Mouse (Mus musculus) kidney, postnatal 0 days (tissue): ENCODE data around the gene Zfp764. TPM values are rescaled to one million over a fixed set of nuclear protein-coding genes. Genes with fewer than 3 reads are reported as not detected.
"Not testable (repeated sequence)": the region's sequence is repeated elsewhere in the genome, so short reads cannot be mapped to it uniquely, and the experiment has no call there.

Experiments used
- ATAC-seq: fragments of 200-750 bp; cut with Nextera tagmentation; replicated peaks from 2 replicates; pipeline ENCODE4 v1.8.0; 2017; ENCODE audit warnings: low read depth, moderate number of reproducible peaks, moderate TSS enrichment, moderate library complexity; ENCODE audit not compliant: low FRiP score
- DNase-seq: peaks from one replicate; pipeline ENCODE4 v3.0.0-alpha.2; 2016; ENCODE audit warnings: low spot score
- H3K27ac ChIP-seq: fragments of 300-500 bp; sonication (generic); 2 replicates; pipeline ENCODE4 v1.5.1; 2014; ENCODE audit warnings: mild to moderate bottlenecking
- H3K27me3 ChIP-seq: fragments of 300-500 bp; sonication (generic); 2 replicates; pipeline ENCODE4 v1.6.1; 2014; ENCODE audit warnings: low read length, mixed read lengths; ENCODE audit not compliant: insufficient read depth
- H3K36me3 ChIP-seq: fragments of 300-500 bp; sonication (generic); 2 replicates; pipeline ENCODE4 v1.6.1; 2014; ENCODE audit warnings: low read length, mixed read lengths; ENCODE audit not compliant: insufficient read depth
- H3K4me1 ChIP-seq: fragments of 300-500 bp; sonication (generic); replicated peaks from 2 replicates; pipeline ENCODE4 v1.6.1; 2014; ENCODE audit warnings: antibody characterized with exemption, low read length, mixed read lengths; ENCODE audit not compliant: insufficient read depth
- H3K4me2 ChIP-seq: fragments of 300-500 bp; sonication (generic); 2 replicates; pipeline ENCODE4 v1.6.1; 2014; ENCODE audit warnings: mild to moderate bottlenecking, low read length, moderate library complexity, mixed read lengths
- H3K4me3 ChIP-seq: fragments of 300-500 bp; sonication (generic); replicated peaks from 2 replicates; pipeline ENCODE4 v1.5.1; 2014; ENCODE audit warnings: low read depth, low read length
- H3K9ac ChIP-seq: fragments of 300-500 bp; sonication (generic); 2 replicates; pipeline ENCODE4 v1.6.1; 2014; ENCODE audit warnings: low read depth, low read length
- H3K9me3 ChIP-seq: fragments of 300-500 bp; sonication (generic); replicated peaks from 2 replicates; pipeline ENCODE4 v1.6.1; 2016; ENCODE audit warnings: low read length, inconsistent platforms, mixed read lengths
- CTCF ChIP-seq: IDR thresholded peaks from 2 replicates; pipeline ENCODE4 v1.5.1; 2016; ENCODE audit warnings: antibody characterized with exemption, low read depth, mild to moderate bottlenecking, moderate library complexity
- WGBS: fragments of 180-500 bp; shearing (Covaris S2); extraction: QIAGEN DNeasy Blood & Tissue Kit; methylation state at CpG from one replicate; pipeline ENCODE4 v1.1.7; 2014; 5-methylcytosine and 5-hydroxymethylcytosine counted together
- polyA plus RNA-seq: library from polyadenylated mRNA; unstranded; fragments of >200 nt; fragmentation: Nextera tagmentation; extraction: Ambion mirVana; gene quantifications from 2 replicates; pipeline ENCODE4 v1.2.1, GENCODE M21; 2015

Gene Zfp764
- polyA plus RNA-seq: 5.6 and 6.7 TPM in 2 replicates

- DNase-seq: peak; percentile 96
- 3% methylated on average over 40 of the region's 40 CpGs for WGBS
These were observed at the start of gene Zfp764 for GRCm38 (mm10) chr7:127406002-127406987. TSS of gene Zfp764 (minus strand) at chr7:127406822.

GRCm38 (mm10) chr7:127454905-127455304 lies 48.3 kb upstream of the Zfp764 start:
- H3K9me3 ChIP-seq: no peaks in the 10 kb centered on the region
- H3K27me3 ChIP-seq: no peaks in the 10 kb centered on the region
- no peak overlapping the region for H3K4me3 ChIP-seq
- no peak for TF ChIP-seq CTCF
- peaks cover 20% of the 10 kb centered on the region; the same call in 1 of the 2 replicates for H3K36me3 ChIP-seq
- 91% methylated on average over 7 of the region's 7 CpGs for WGBS
- no peak overlapping the region for H3K4me2 ChIP-seq
- H3K27ac ChIP-seq: no peak overlapping the region
- ATAC-seq (no peak), DNase-seq (no peak)
- peaks cover 12% of the 10 kb centered on the region for H3K4me1 ChIP-seq
- no peak overlapping the region for H3K9ac ChIP-seq

More at GRCm38 (mm10) chr7:127406002-127406987, at the start of gene Zfp764:
- H3K4me3 ChIP-seq: peak within 1 kb of the TSS; percentile 38
- not testable (repeated sequence) for H3K9me3 ChIP-seq, H3K36me3 ChIP-seq, H3K27me3 ChIP-seq, H3K4me1 ChIP-seq
- H3K27ac ChIP-seq: peak within 1 kb of the TSS; percentile 78
- H3K9ac ChIP-seq: peak within 1 kb of the TSS; percentile 59
- peak; percentile 88 for ATAC-seq
- peak within 1 kb of the TSS; percentile 68 for H3K4me2 ChIP-seq
- peak; percentile 88 for TF ChIP-seq CTCF

GRCm38 (mm10) chr7:127453056-127453455 lies 46.4 kb upstream of the Zfp764 start:
- ATAC-seq (no peak), DNase-seq (no peak)
- WGBS: 93% methylated on average over 2 of the region's 2 CpGs
- Histone ChIP-seq H3K4me1 (peaks cover 17% of the 10 kb centered on the region), H3K27me3 (no peaks in the 10 kb centered on the region), H3K4me2 (no peak overlapping the region), H3K27ac (no peak overlapping the region), H3K36me3 (peaks cover 15% of the 10 kb centered on the region; the same call in 1 of the 2 replicates), H3K9me3 (no peaks in the 10 kb centered on the region), H3K9ac (no peak overlapping the region), H3K4me3 (no peak overlapping the region)
- no peak for TF ChIP-seq CTCF

- ATAC-seq (no peak), DNase-seq (no peak)
- H3K4me3 ChIP-seq: peak overlapping the region; percentile 73
- peaks cover 17% of the 10 kb centered on the region for H3K4me1 ChIP-seq
- H3K27me3 ChIP-seq: no peaks in the 10 kb centered on the region
- H3K4me2 ChIP-seq: peak overlapping the region; percentile 75
- H3K9ac ChIP-seq: peak overlapping the region; percentile 24; the same call in 1 of the 2 replicates
- 72% methylated on average over 7 of the region's 7 CpGs for WGBS
- TF ChIP-seq CTCF: no peak
- H3K27ac ChIP-seq: no peak overlapping the region
- H3K36me3 ChIP-seq: 0 out of 2 replicates have a peak, but pooled peaks cover 4% of the 10 kb centered on the region
- no peaks in the 10 kb centered on the region for H3K9me3 ChIP-seq
These were observed 43.3 kb upstream of the Zfp764 start for GRCm38 (mm10) chr7:127449966-127450365.

- H3K4me2 ChIP-seq: peak within 1 kb of the TSS; percentile 75
- peak within 1 kb of the TSS; percentile 73 for H3K4me3 ChIP-seq
- peaks cover 15% of the 10 kb centered on the region for H3K36me3 ChIP-seq
- DNase-seq: peak; percentile 98
- no peaks in the 10 kb centered on the region for H3K9me3 ChIP-seq
- TF ChIP-seq CTCF: peak; percentile 18; the same call in 1 of the 2 replicates
- ATAC-seq: peak; percentile 83
- H3K4me1 ChIP-seq: peaks cover 17% of the 10 kb centered on the region
- under 1% methylated on average over 54 of the region's 54 CpGs for WGBS
- H3K27ac ChIP-seq: peak within 1 kb of the TSS; percentile 94
- no peaks in the 10 kb centered on the region for H3K27me3 ChIP-seq
- H3K9ac ChIP-seq: peak within 1 kb of the TSS; percentile 82
These were observed 42.1 kb upstream of the Zfp764 start, which contains the start of gene Zfp689 for GRCm38 (mm10) chr7:127448521-127449300. TSS of gene Zfp689 (minus strand) at chr7:127449158.

- Histone ChIP-seq H3K27ac (no peak overlapping the region), H3K9ac (no peak overlapping the region), H3K9me3 (no peaks in the 10 kb centered on the region)
These were observed 37.4 kb upstream of the Zfp764 start for GRCm38 (mm10) chr7:127443976-127444375.

More at GRCm38 (mm10) chr7:127443976-127444375, 37.4 kb upstream of the Zfp764 start:
- Histone ChIP-seq H3K4me2 (no peak overlapping the region), H3K4me1 (no peaks in the 10 kb centered on the region), H3K36me3 (peaks cover 16% of the 10 kb centered on the region), H3K27me3 (no peaks in the 10 kb centered on the region), H3K4me3 (no peak overlapping the region)
- no peak for TF ChIP-seq CTCF
- DNase-seq: no peak
- no peak for ATAC-seq
- WGBS: 90% methylated on average over 20 of the region's 20 CpGs
